Mouse (Mus musculus) yolk sac, embryonic 10.5 days (tissue): ENCODE results near the gene Omp.
"Not testable (repeated sequence)": the region's sequence is repeated elsewhere in the genome, so short reads cannot be mapped to it uniquely, and the experiment has no call there.

Source experiments
- DNase-seq: peaks from one replicate; pipeline ENCODE4 v3.0.0-alpha.2; 2017; ENCODE audit warnings: low spot score

Omp gene

DNA sequence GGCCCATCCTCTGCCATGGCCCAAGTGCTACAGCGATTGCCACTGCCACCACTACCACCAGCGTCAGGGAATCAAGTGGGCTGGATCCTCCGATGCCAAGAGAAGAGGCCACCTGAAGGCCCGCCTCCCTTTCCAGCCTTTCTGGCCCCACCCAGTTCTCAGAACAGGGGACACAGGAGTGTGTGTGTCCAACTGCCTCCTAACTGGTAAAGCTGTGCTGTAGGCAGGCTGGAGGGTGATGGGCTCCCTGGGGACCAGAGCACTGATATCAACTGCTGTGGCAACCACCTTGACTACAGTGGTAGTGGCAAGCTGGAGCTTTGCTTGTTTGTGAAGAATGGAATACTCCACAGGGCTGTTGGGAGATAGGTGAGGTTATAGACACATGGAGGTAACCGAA lies at the start of gene Omp:
TSS of gene Omp (minus strand) at position 101 of the 400 bp plus-strand sequence.
- DNase-seq = no peak

DNA sequence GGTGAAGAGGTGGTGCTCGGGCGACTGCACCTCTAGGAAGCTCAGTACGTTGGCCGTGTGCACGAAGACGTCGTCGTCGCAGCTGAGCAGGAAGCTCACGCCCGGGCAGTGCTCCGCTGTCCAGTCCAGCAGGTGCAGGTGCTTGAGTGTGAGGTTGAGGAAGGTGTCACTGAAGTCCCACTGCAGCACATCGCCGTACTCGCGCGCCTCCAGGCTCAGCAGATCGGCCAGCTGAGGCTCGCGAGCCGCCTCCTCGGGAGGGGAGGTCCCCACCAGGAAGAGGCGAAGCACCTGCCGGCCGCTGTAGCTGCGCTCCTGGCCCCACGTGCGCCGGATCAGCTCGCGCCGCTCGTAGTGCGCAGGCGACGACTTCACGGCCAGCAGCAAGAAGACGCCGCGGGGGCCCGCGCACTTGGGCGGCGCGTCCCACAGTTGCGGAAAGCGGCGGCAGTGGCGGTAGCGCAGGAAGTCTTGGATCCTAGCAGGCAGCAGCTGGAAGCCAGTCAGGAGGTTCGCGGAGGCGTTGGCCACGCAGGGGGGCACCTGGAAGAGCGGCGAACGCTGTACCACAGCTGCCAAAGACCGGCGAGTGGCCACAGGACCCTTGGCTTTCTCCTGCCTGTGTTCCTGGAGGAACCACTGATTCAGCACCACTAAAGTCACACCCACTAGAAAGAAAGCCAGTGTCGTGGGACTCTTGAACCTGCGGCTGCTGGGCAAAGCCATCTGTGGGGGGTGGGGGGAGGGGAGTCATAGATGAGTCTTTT lies 48.9 kb upstream of the Omp start:
- DNase-seq = peak; percentile 43

DNA sequence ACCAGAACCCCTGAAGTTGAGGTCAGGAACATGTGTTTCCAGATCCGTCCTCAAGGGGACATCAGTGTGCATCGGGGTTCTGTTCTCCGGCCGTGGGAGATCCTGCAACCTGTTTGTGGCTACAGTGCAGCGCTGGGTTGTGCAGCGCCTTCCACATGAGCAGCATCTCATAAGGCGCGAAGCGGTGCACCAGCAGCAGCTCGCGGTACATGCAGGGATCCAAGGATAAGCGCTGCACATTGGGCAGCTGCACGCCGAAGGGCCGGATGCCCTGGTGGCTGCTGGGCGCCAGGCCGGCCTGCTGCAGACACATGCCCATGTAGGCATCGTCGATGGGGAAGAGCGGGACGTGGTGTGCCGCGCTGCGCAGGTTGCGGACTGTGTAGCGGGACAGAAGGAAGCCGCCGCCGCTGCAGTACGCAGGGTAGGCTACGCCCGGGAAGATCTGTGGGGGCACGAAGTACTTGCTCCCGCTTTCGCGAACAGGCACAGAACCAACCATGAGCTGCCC lies 48.3 kb upstream of the Omp start:
- peak; percentile 23 for DNase-seq

DNA sequence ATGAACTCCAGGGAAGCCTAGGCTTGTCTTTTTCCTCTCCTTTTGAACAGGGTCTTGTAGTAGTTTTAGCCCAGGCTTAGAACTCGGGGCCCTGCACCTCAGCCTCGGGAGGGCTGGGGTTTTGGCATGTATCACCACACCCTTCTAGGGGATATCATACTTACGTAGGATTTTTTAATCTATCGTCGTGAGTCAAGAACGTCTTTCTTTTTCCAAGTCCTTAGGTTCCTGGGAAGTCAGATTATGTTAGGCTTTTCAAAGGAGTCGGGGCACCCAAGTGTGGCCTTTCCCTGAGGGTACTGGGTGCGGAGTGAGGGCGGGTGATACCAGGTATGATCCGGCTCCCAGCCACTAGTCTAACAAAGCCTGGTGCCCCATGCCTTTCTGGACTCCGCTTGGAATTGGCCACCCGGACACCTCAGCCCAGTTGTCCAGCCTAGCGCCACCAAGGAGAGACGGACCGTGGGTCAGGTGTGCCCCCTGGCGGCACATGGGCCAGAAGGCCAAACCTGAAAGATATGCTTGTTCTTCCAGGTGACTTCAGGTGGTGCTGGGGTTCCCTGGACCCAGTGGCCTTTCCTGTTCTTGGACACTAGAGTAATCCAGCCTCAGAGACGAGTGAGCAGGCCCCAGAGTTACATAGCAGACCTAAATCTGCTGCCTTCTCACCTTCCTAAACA lies 46.4 kb upstream of the Omp start:
- peak; percentile 49 for DNase-seq

DNA sequence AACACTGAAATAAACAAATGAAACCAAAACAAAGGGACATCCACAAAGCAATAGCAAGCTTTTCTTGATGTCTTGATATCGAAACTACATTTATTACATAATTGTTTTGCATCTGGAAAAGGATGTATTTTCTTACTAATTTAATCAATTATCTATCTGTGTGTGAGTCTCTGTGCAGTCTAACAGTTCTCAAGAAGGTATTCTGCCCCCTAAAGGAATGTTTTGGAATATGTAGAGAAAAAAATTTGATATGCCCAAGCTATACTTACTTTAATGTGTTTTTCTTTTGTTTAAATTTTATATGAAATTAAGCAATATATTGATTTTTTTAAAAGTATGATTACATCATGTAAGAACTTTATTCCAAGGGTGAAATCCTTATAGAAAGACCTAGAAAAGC lies 45.3 kb upstream of the Omp start:
- no peak for DNase-seq

DNA sequence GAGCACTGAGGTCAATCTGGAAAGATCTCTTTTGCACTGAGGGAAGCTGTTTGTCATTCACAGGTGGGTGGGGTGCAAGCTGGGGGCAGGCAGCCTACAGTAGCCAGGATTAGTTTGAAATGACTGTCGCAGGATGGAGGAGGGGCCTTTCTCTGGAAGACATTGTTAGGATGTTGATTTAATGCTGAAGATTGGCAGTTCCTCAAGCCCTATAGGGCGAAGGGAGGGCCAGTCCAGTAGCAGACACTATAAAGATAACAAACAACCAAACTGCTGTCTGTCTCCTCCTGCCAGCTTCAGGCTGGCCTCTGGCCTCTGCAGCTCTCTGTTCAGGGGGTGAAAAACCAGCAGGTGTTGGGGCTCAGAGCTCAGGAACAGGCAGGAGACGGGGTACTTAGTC lies 44.4 kb upstream of the Omp start:
- DNase-seq = no peak

DNA sequence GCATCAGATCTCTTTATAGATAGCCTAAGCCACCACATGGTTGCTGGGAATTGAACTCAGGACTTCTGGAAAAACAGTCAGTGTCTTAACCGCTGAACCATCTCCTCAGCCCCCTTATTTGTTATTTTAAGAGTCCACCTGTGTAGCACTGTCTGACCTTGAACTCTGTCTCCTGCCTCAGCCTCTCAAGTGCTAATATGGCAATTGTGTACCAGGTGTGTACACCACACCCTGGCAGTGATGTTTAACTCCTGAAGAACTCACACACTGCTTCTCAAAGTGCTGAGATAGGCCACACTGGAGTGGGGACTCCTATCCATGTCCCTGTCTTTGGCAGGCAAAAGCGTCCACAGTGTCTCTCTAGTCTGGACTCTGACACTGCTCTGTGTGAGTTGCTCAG lies 43.4 kb upstream of the Omp start:
- DNase-seq = no peak

DNA sequence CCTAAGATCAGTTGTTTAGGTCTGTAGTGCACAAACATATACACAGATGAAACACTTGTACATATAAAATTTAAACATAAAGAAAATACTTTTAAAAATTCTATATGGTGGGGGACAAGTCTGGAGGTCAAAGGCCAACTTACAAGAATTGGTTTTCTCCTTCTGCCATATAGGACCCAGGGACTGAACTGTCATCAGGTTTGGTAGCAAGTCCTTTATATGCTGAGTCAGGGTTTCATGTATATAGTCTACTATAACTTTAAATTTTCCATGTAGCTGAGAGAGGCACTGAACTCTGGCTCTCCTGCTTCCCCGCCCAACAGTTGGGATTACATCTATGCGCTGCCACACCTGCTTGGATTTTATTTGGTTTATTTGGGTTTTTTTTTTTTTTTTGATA lies 42.9 kb upstream of the Omp start:
- DNase-seq = no peak

DNA sequence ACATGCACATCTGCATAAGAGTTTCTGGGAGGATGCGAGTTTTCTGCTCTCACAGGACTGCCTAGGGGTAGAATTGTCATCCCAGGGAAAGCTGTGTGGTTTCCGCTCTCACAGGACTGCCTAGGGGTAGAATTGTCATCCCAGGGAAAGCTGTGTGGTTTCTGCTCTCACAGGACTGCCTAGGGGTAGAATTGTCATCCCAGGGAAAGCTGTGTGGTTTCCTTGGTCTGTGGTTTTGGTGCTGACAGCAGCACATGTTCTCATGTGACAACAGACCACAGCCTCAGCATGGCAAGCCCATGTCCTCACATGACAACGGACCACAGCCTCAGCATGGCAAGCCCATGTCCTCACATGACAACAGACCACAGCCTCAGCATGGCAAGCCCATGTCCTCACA lies 42.0 kb upstream of the Omp start:
- DNase-seq = not testable (repeated sequence)

DNA sequence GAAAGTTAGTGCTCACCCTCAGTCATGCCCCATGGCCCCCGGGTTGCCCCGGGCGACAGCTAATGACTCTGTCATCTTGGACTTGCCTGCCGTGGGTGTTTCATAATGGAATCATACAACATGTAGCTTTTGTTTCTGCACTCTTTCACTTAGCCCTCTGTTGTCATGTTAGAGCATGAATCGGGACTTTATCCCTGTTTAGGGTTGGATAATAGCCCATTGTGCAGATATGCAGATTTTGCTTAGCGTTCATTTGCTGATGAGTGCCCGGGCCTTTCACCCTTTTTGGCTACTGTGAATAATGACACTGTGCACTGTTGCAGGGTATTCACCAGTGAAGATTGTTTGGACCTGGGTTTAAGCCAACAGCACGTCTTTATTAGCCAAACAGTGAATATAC lies 41.3 kb upstream of the Omp start:
- DNase-seq = no peak

DNA sequence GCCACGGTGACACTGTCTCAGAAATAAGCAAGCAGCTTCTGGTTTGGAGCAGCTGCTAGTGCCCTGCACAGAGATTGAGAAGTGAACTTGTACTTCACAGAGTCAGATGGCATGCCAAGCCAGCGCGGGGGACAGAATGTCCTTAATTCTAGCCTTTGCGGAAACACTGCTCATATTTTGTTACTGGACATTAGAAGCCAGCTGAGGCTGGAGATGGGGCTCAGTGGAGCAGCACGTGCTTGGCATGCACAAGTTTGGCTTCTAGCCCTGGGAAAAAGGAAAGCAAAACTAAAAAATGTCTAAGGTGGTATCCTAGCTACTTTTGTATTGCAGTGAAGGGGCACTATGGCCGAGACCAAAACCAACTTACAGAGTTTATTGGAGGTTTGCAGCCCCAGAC lies 40.0 kb upstream of the Omp start:
- DNase-seq = no peak

DNA sequence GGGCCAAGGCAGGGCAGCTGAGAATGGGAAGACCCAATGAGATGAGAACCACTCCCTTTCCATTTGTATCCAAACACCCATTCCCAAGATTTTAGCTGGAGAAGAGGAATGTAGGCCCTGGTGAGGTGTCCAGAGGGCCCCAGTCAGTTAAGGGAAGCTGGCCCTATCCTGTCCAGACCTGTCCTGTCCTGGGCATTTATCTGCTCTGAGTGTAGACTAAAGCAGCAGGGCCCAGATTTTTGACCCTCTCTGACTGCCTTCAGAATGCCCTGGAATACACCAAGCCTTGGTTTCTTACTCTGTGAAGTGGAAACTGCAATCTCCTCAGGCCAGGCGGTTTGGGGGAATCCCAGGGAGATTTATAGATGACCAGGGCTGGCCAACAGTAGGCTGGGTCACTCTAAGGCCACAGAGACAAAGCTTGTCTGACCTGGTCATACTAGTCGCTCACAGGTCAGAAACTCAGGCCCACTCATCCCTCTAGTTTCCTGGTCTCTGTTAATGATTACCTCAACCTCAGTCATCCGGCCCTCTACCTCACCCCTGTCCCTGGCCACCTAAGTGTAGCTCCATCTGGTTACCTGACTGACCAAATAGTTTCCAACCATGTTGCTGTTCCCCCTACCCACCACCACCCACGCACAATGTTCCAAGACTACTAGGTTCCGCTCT lies 33.4 kb upstream of the Omp start:
- peak; percentile 83 for DNase-seq

DNA sequence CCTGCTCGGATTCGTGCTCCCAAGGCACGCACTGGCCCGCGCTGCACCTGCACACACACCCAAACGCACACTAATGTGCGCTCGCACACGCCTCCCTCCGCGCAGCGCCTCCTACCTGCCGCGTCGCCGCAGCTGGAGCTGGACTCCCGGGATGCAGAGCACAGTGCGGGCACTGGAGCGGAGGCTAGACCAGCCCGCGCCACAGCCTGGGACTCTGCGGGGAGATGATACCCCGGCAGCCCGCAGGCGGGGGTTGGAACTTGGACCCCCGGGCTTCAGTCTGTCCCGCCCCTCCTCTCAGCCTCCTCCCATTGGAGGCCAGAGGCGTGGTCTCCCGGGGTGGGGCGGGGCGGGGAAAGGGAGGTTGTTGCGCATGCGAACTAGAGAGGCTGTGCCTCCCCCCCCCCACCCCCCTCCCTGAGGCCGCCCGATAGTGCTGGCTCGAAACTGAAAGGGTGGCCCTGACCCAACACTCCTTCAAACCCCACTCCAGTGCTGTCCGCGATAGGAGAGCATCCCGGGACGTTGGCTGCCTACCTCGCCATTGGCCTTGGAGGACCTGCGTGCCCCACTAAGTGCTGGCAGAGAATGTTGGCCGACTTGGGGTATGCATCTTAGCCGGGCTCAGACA lies 32.7 kb upstream of the Omp start, which contains the start of gene Capn5:
TSS of gene Capn5 (minus strand) at position 346 of the 631 bp plus-strand sequence.
- peak; percentile 92 for DNase-seq

DNA sequence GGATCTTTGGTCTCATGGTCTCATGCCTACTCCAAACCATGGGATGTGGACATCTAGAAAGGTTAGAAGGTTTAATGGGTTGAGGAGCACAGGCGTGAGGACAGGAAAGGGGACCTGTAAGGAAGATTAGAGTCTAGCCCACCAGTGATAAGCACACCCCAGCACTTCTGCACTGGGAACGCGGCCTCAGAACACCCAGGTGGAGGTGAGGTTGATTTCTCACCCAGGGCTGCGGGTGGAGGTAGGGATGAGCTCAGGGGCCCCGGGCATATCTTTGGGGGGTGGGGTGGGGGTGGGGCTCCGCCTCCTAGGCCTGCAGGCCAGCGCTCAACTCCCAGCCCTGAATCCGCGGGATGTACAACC lies 32.2 kb upstream of the Omp start:
- DNase-seq = no peak

DNA sequence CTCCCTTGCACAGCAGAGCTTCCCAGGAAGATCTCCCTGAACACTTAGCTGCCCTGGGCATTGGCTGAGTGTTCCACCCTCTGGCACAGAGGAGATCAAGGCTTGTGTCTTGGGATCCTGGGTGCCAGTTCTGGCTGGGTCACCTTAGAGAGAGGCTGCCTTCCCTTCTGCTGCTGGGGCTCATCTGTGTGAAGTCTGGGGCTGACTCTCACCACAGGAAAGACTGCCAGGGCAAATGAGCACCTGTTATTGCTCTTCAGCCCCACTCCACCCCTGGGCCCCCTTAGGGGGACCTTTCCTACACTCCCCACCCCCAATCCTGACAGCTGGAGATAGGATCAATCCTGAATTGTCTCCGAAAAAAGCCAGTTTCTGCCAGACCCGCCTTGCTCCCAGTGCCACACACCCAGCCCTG lies 31.8 kb upstream of the Omp start:
- DNase-seq = no peak

DNA sequence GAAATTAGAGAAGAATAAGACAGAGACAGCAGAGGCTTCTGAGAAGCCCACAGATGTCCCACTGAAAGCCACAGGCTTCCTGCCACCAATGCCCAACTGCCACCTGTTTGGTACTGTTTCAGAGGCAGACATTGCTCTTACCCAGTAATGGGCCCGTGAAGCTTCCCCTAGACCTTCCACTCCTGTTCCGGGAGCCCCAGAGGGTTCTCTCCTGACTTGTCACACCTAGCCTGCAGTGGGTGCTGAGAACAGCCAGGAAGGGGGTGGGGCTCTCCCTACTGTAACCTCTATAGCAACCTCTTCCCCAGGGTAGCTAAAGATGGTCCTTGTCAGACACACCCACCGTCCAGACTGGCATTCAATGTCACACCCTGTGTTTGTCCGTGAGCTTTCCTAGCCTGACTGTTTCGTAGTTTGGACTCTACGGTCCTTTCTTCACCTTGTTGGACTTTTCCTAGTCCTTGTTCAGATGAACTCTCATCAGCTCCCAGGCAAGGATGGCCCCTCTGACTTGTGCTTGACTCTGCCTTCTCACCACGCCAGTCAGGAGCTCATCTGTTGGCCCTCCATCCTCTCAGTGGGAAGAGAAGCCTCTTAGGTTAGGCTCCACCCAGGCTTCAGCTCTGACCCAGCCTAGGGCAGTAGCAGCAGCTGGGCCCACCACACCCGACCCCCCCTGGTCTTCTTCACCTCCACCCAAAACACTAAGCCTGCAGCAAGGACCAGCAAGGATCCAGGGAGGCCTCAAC lies 31.2 kb upstream of the Omp start:
- no peak for DNase-seq

DNA sequence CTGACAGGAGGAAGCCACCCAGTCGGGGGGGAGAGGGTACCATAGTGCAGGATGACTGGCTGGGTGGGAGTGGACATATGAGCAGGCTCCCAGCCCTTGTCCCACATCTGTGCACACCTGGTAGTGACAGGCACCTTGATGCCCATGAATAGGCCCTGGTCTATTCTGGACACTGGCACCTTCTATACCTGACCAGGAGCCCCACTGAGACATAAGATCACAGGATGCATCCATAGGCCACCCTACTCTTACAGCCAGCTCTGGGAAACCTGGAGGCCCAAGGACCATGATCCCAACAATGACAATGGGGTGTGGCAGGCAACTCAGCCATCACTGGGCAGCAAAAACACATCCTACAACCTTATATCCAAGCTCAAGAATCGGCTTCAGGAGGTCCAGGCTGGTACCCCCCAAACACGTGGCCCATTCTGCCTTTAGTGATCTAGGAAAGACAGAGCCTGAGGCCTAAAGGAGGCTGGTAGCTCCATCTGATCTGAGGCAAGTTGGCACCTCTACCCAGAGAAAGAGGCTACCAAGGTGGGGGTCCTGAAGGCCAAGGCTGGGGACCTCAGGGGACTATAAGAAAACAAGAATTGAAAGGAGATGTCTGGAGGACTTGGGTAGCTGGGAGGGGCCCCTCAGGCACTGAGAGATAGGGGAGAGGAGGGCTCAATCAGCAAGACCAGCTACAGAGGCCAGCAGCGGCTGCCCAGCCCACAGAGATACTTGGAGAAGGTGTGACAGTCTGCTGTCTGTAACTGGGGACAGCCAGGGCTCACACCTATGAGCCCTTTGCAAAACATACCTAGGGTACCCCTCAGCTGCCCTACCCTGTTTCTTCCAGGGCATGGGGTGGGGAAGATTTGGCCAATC lies 29.8 kb upstream of the Omp start:
- DNase-seq = no peak

DNA sequence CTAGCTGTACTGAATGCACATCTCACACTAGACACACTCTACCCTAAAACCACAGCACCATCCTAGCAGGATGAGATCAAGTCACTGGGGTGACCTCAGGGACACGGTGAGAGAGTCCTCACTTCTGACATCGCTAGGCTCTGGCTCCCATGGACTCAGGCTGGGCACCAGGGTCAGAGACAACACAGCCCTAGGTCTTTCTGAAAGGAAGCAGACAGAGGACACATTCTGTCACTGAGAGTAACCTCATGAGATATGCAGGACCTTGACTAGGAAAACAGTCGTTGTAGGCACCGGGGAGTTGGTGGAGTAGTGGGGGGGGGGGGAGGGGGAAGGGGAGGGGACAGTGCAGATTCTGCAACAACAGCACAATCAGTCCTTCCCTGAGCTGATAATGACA lies 28.1 kb upstream of the Omp start:
- DNase-seq = no peak

DNA sequence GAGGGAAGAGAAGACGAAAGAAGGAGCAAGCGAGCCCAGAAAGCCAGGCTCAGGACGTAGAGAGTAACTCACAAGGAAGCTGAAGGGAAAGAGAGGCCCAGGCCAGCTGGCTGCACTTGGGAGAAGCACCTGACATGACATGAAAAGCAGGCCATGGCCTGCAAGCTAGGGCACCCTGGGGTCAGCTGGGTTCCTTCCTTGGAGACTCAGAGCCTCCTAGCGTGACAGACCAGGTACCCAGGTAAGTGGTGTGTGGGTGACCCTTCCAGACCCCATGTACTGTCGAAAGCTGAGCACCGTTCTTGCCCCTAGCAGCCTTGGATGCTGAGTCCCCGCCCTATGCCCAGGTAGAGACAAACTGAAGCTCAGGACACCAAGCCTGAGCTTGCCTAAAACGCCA lies 27.4 kb upstream of the Omp start:
- DNase-seq = no peak

DNA sequence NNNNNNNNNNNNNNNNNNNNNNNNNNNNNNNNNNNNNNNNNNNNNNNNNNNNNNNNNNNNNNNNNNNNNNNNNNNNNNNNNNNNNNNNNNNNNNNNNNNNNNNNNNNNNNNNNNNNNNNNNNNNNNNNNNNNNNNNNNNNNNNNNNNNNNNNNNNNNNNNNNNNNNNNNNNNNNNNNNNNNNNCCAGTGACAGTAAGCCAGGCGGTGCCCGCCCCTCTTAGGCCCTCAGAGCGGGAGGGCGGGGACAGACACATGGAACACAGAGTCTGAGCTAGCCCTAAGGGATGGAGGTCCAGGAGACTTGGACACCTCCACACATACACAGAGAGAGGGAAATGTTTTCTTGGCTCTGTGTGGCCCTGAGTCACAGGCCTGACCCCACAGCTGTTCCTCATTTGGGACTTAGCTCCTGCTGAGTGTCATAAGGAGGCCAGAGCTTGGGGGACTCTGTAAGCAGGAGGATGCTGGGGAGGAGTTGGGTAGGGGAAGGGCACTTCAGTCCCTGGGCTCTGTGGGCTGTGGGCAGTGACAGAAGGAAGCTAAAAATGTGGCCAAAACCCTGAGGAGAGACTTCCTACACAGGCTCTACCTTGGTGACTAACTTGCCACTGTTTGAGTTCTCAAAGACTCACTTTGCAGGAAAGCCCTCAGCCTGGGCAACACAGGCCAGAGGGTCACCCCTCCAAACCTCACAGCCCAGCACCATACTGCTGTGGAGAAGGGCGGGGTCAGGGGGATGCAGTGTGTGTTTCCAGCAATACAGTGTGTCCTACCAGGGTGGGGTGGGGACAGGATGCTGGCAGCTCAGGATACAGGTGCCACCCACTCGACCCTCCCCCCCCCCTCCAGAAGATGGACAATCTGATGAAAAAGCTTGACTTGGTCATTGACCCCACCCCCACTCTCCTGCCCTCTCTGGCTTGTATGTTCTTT lies 26.1 kb upstream of the Omp start:
- DNase-seq = no peak
